Mouse (Mus musculus): Measurements from ENCODE around the gene Tbcel. TPM values are rescaled to one million over a fixed set of nuclear protein-coding genes. Genes with fewer than 3 reads are reported as not detected.

Tbcel gene
- polyA plus RNA-seq, 1 experiment from 2014 or later, result 5.0 TPM

DNA sequence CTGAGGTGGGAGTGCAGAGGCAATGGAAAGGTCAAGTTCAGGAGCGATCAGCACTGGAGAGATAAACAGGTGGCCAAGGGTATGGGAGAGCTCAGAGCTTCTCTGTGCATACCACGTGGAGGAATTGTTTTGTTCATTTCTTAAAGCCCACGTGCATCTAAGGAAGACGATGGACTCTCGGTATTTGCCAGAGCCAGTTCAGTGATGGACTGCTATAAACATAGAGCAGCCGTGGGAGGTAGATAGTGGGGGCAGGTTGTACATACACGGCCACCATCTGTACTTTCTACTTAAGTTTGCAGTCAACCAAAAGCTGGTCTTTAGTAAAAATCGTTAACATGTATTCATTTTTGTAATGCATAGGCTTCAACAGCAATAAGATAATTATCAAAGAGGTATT is 65.5 kb downstream of the Tbcel start:
- Histone ChIP-seq H3K9ac (no peak overlapping the region), H3K36me3 (peaks cover 60% of the 10 kb centered on the region), H3K27ac (replicated peaks) (no peak overlapping the region), H3K4me3 (replicated peaks) (no peak overlapping the region), H3K4me2 (replicated peaks) (no peak overlapping the region), H3K27me3 (no peaks in the 10 kb centered on the region), H3K4me1 (no peaks in the 10 kb centered on the region), H3K9me3 (replicated peaks) (no peaks in the 10 kb centered on the region)
- ATAC-seq (ENCODE audit: insufficient number of reproducible peaks, low FRiP score, low TSS enrichment, low read depth), result no peak
- WGBS, result 94% methylated on average over 8 of the region's 8 CpGs

DNA sequence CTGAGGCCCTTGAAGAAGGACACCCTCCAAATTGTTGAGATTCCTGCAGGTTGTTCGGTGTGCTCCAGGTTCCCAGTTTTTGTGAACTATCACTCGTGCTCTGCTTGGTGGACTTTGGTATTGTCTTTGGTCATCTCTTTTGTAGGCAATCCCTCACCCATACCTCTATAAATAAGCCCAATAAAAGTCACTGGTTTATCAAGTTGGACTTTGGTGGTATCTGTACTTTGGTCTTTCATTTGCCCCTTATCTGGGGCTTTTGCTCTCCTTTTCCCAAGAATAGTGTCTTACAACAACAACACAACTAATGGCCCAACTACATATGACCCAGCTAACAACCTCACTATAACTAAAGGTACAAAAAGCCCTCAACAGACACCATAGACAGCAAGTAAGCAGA is 66.4 kb downstream of the Tbcel start:
- Histone ChIP-seq H3K4me2 (replicated peaks) (no peak overlapping the region), H3K27me3 (no peaks in the 10 kb centered on the region), H3K27ac (replicated peaks) (no peak overlapping the region), H3K36me3 (peaks cover 69% of the 10 kb centered on the region), H3K9ac (no peak overlapping the region), H3K4me3 (replicated peaks) (no peak overlapping the region), H3K4me1 (no peaks in the 10 kb centered on the region), H3K9me3 (replicated peaks) (no peaks in the 10 kb centered on the region)
- WGBS, result 96% methylated on average over 2 of the region's 2 CpGs
- no peak for ATAC-seq (ENCODE audit: insufficient number of reproducible peaks, low FRiP score, low TSS enrichment, low read depth)

DNA sequence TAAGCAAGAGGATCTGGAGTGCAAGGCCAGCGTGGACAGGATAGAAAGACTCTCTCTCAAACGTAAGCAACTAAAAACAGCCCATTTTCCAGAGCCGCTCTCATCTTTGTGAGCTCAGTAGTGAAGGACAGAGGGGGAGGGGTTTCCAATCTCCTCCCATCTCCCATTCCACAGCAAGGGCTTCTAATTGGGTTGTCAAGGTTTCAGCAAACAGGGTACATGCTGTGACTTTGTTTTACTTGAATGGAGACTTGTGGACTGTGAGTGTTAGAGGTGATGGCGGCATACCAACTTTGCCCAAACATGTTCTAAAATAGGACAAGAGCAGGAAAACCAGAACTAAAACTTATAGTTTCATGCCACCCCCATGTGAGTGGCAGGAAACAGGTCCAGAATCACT is 68.2 kb downstream of the Tbcel start:
- Histone ChIP-seq H3K4me2 (replicated peaks) (no peak overlapping the region), H3K27me3 (no peaks in the 10 kb centered on the region), H3K4me3 (replicated peaks) (no peak overlapping the region), H3K4me1 (no peaks in the 10 kb centered on the region), H3K9ac (no peak overlapping the region), H3K9me3 (replicated peaks) (no peaks in the 10 kb centered on the region), H3K36me3 (peaks cover 59% of the 10 kb centered on the region), H3K27ac (replicated peaks) (no peak overlapping the region)
- 49% methylated on average over 4 of the region's 4 CpGs for WGBS
- ATAC-seq (ENCODE audit: insufficient number of reproducible peaks, low FRiP score, low TSS enrichment, low read depth), result no peak

DNA sequence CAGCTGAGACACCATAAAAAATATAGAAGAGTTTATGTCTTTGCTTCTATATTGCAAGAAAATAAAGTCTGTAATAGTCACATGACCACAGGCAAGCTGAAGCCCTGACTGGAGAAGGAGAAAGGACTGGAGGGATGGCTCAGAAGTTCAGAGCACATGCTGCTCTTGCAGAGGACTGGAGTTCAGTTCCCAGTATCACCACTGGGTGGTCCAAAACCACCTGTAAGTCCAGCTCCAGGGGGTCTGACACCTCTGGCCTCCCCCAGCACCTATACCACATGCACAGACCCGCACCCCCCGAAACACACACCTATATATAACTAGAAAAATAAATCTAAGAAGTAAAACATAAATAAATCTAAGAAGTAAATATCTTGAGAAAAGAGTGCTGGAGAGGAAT is 75.5 kb downstream of the Tbcel start:
- H3K27me3 ChIP-seq, result no peaks in the 10 kb centered on the region
- no peak overlapping the region for H3K4me3 ChIP-seq (replicated peaks)
- H3K27ac ChIP-seq (replicated peaks), result no peak overlapping the region
- ATAC-seq (ENCODE audit: insufficient number of reproducible peaks, low FRiP score, low TSS enrichment, low read depth), result no peak
- no peaks in the 10 kb centered on the region for H3K9me3 ChIP-seq (replicated peaks)
- H3K9ac ChIP-seq, result no peak overlapping the region
- no peaks in the 10 kb centered on the region for H3K4me1 ChIP-seq
- no peak overlapping the region for H3K4me2 ChIP-seq (replicated peaks)
- peaks cover 13% of the 10 kb centered on the region for H3K36me3 ChIP-seq
- WGBS, result 98% methylated on average over 2 of the region's 2 CpGs

DNA sequence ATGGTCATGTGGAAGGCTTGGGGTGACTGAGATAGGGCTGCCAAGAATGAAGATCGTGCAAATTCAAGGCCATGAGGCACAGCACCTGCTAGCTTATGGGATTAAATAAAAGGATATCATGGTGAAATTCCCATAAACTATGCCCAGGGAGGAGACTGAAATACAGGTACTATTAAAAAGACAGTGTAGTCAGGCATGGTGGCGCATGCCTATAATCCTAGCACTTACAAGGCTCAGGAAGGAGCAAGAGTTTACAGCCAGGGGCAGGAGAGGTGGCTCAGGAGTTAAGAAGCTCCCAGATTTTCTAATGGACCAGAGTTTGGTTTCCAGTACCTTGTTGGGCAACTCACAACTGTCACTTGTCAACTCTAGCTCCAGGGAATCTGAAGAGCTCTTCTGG is 76.0 kb downstream of the Tbcel start:
- Histone ChIP-seq H3K9me3 (replicated peaks) (no peaks in the 10 kb centered on the region), H3K4me2 (replicated peaks) (no peak overlapping the region), H3K27me3 (no peaks in the 10 kb centered on the region), H3K4me3 (replicated peaks) (no peak overlapping the region), H3K27ac (replicated peaks) (no peak overlapping the region), H3K9ac (no peak overlapping the region), H3K36me3 (peaks cover 7% of the 10 kb centered on the region; the same call in 1 of the 2 replicates), H3K4me1 (no peaks in the 10 kb centered on the region)
- WGBS, result 84% methylated on average over 2 of the region's 2 CpGs
- ATAC-seq (ENCODE audit: insufficient number of reproducible peaks, low FRiP score, low TSS enrichment, low read depth), result no peak

DNA sequence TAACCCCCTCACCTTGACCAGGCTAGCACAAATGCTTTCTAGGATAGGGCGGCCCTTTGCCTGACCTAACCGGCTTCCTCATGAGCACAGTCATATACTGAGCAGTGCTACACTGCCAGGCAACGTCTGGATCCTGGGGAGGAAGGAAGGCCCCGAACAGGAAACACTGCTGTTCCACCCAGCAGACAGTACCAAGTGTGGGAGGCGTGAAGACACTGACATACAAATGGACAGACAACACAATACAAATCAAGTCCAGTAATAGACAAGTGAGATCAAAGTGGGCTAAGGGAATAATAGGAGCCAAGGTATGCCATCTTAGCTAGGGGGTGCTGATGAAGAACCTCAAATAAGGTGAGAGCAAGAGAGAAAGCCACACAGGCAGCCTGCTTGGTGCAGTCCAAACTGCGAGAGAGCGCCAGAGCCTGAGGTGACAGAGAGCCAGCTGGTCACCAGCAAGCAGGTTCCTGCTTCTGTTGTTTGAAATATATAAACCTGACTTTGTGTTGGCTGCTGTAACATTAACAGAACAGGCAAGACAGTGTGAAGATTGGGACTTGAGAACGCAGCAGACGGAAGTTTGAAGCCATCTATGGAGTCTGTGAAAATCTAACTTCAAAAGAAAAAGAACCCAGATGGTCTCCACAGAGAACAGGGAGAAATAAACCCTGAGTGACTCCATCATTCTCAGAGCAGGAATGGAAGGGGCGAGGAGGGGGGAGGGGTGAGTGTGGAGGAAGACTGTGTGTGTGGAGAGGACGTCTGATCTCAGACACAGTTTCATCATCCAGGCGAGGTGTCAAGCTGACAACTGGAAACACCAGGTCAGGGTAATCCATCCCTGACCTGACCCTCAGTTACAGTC is 79.3 kb downstream of the Tbcel start:
- no peak overlapping the region for H3K4me2 ChIP-seq (replicated peaks)
- no peak overlapping the region for H3K27ac ChIP-seq (replicated peaks)
- no peak for ATAC-seq (ENCODE audit: insufficient number of reproducible peaks, low FRiP score, low TSS enrichment, low read depth)
- WGBS, result 68% methylated on average over 12 of the region's 12 CpGs
- H3K9me3 ChIP-seq (replicated peaks), result no peaks in the 10 kb centered on the region
- H3K4me1 ChIP-seq, result no peaks in the 10 kb centered on the region
- H3K27me3 ChIP-seq, result no peaks in the 10 kb centered on the region
- H3K9ac ChIP-seq, result no peak overlapping the region
- no peaks in the 10 kb centered on the region; the same call in 1 of the 2 replicates for H3K36me3 ChIP-seq
- H3K4me3 ChIP-seq (replicated peaks), result no peak overlapping the region

DNA sequence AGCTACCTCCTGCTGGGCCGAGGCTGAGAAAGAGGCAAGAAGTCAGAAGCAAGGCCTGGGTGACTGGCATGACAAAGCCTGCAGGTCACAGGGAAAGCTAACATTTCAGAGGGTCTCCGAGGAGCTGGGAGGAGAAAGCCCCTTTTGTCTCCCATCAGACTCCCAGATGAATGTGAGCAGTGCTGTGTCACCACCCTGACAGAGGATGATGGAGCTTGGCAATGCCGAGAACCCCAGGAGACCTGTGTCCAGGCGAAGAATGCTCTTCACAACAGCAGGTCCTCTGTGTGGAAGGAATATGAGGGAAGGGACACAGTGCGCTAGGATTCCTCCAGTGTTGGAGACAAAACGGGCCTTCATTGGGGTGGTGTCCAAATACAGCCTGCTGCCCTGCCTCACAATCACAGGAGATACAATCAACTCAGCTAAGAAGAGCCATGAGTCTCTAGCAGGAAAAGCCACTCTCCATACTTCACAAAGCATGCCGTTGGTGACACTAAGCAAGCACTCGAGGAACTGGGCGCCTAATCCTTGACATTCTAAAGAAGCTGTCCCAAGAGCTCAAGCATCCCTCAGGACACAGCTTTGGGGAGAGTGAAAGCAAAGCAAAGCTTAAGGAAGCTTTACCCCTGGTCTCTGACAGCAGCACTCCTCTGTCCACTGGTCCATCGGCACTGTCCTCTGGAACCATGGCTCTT is 80.8 kb downstream of the Tbcel start:
- H3K36me3 ChIP-seq, result peaks cover 7% of the 10 kb centered on the region; the same call in 1 of the 2 replicates
- H3K27me3 ChIP-seq, result no peaks in the 10 kb centered on the region
- WGBS, result 61% methylated on average over 10 of the region's 10 CpGs
- no peak for ATAC-seq (ENCODE audit: insufficient number of reproducible peaks, low FRiP score, low TSS enrichment, low read depth)
- no peaks in the 10 kb centered on the region for H3K4me1 ChIP-seq
- H3K9ac ChIP-seq, result no peak overlapping the region
- H3K4me2 ChIP-seq (replicated peaks), result no peak overlapping the region
- no peak overlapping the region for H3K4me3 ChIP-seq (replicated peaks)
- no peak overlapping the region for H3K27ac ChIP-seq (replicated peaks)
- H3K9me3 ChIP-seq (replicated peaks), result no peaks in the 10 kb centered on the region

DNA sequence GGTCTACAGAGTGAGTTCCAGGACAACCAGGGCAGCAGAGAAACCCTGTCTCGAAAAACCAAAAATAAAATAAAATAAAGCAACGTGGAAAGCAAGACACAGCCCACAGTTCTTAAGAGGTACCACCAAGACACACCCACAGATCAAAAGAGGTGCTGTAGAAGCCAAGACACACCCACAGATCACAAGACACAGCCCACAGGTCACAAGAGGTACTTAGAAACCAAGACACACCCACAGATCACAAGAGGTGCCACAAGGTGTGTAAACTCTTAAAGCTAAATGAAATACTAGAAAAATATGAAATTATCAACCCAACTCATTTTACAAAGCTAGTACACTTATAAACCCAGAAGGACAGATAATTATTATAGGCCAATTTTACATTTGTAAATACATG is 84.0 kb downstream of the Tbcel start:
- no peak overlapping the region for H3K4me2 ChIP-seq (replicated peaks)

DNA sequence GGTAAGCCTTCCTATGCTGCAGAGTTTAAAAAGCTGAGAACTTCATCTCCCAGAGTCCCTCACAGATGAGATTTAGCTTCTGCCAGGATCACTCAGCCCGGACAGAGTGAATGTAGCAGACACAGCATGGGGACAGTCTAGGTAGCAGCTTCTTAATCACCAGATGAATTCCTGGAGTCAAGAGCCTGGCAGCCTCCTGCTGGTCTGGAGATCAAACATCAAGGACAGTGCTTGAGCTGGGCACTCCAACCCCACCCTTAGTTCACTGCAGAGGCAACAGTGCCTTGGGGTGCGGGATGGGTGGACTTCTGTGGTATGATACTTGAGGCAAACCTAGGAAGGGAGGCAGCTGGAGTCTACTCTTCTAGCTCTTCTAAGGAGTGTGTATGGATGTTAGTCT is 87.9 kb downstream of the Tbcel start:
- no peak for ATAC-seq (ENCODE audit: insufficient number of reproducible peaks, low FRiP score, low TSS enrichment, low read depth)
- Histone ChIP-seq H3K9ac (no peak overlapping the region), H3K4me3 (replicated peaks) (no peak overlapping the region), H3K27ac (replicated peaks) (no peak overlapping the region), H3K4me2 (replicated peaks) (no peak overlapping the region), H3K36me3 (peaks cover 23% of the 10 kb centered on the region), H3K9me3 (replicated peaks) (no peaks in the 10 kb centered on the region), H3K4me1 (0 out of 2 replicates have a peak, but pooled peaks cover 3% of the 10 kb centered on the region), H3K27me3 (no peaks in the 10 kb centered on the region)
- whole genome bisulfite sequencing, result 85% methylated on average over 2 of the region's 2 CpGs

More for the DNA sequence above, 84.0 kb downstream of the Tbcel start:
- no peak overlapping the region for H3K4me3 ChIP-seq (replicated peaks)
- no peaks in the 10 kb centered on the region for H3K4me1 ChIP-seq
- H3K27me3 ChIP-seq, result no peaks in the 10 kb centered on the region
- peaks cover 18% of the 10 kb centered on the region for H3K36me3 ChIP-seq
- 82% methylated on average over 2 of the region's 2 CpGs for WGBS
- ATAC-seq (ENCODE audit: insufficient number of reproducible peaks, low FRiP score, low TSS enrichment, low read depth), result no peak
- H3K27ac ChIP-seq (replicated peaks), result no peak overlapping the region
- H3K9me3 ChIP-seq (replicated peaks), result no peaks in the 10 kb centered on the region
- H3K9ac ChIP-seq, result no peak overlapping the region

DNA sequence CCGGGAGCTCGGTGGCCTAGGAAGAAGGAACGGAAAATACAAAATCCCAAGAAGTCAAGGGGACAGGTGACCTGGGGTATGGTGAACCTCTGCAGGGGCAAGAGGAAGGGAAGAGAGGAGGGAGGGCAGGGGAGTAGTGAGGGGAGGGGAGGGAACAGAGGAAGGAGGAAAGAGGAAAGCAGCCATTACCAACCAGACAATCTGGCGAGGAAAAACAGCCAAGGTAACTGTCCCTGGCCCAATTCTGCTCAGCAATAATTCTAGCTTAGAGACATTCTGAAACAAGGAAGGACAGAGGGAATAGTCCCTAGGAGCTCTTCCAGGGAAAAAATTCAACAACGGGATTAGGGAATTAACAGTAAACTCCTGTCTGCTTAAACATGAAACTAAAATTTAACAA is 88.8 kb downstream of the Tbcel start:
- 83% methylated on average over 5 of the region's 5 CpGs for WGBS
- no peaks in the 10 kb centered on the region for H3K27me3 ChIP-seq

DNA sequence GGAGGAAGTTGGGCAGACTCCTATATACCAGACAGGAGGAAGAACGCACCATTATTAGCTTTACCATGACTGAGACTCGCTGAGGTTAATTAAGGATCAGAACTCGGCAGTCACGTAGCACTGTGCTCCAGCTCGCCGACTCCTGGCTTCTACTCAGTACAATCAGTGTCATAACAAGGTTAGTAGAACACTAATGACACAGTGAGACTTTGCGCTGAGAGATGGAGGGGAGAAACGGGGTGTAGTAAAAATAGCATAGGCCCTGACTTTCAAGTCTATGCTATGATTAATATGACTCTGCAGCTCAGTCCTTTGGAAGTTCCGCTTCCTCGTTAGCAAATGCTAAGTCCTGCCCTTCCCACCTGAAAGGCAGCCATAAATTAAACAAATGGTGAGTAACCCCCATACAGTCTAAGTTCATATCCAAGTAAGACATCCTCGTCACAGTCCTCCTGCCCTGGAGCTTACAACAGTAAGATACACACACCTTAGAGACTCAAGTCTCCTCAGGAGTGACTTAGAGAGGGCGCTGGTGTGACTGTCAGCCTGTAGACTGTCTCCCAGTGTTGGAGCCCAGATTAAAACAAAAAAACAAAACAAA is 90.2 kb downstream of the Tbcel start:
- ATAC-seq (ENCODE audit: insufficient number of reproducible peaks, low FRiP score, low TSS enrichment, low read depth), result no peak
- Histone ChIP-seq H3K9me3 (replicated peaks) (no peaks in the 10 kb centered on the region), H3K9ac (no peak overlapping the region), H3K27ac (replicated peaks) (no peak overlapping the region), H3K4me2 (replicated peaks) (no peak overlapping the region), H3K36me3 (peaks cover 22% of the 10 kb centered on the region), H3K4me3 (replicated peaks) (no peak overlapping the region), H3K4me1 (peaks cover 19% of the 10 kb centered on the region), H3K27me3 (no peaks in the 10 kb centered on the region)
- WGBS, result 80% methylated on average over 12 of the region's 12 CpGs

More for the DNA sequence above, 88.8 kb downstream of the Tbcel start:
- Histone ChIP-seq H3K4me2 (replicated peaks) (no peak overlapping the region), H3K27ac (replicated peaks) (no peak overlapping the region), H3K9me3 (replicated peaks) (no peaks in the 10 kb centered on the region), H3K36me3 (peaks cover 23% of the 10 kb centered on the region), H3K4me1 (peaks cover 6% of the 10 kb centered on the region), H3K4me3 (replicated peaks) (no peak overlapping the region), H3K9ac (no peak overlapping the region)
- no peak for ATAC-seq (ENCODE audit: insufficient number of reproducible peaks, low FRiP score, low TSS enrichment, low read depth)
